Mouse (Mus musculus) testis, adult 2 months (tissue): ENCODE results near the gene Gm1113.

Source experiments
- CTCF ChIP-seq: fragments of 200-500 bp; IDR thresholded peaks from 2 replicates; pipeline ENCODE4 v1.5.1; 2012; ENCODE audit warnings: low read depth, mild to moderate bottlenecking, inconsistent platforms, low read length, moderate library complexity; ENCODE audit not compliant: control insufficient read depth, insufficient read depth, insufficient replicate concordance
- POLR2A ChIP-seq: fragments of 200-500 bp; IDR thresholded peaks from 2 replicates; pipeline ENCODE4 v1.6.1; 2012; ENCODE audit warnings: low read depth, mild to moderate bottlenecking, inconsistent platforms, low read length, moderate library complexity; ENCODE audit not compliant: control insufficient read depth

GRCm38 (mm10) chr9:35533266-35533665 lies 15.2 kb upstream of the Gm1113 start:
- TF ChIP-seq CTCF (no peak), POLR2A (no peak)
